Mouse (Mus musculus) heart, adult 11 months (tissue): ENCODE results near the gene Trim2.
A peak's percentile ranks its signal among the peaks of the same experiment; 100 is the strongest.

Source experiments
- DNase-seq: peaks from one replicate; pipeline ENCODE4 v3.0.0; 2022

The Trim2 gene

GRCm38 (mm10) chr3:84181717-84182116 lies 125.0 kb downstream of the Trim2 start:
- DNase-seq: no peak

- no peak for DNase-seq
These were observed 125.6 kb downstream of the Trim2 start for GRCm38 (mm10) chr3:84181102-84181501.

GRCm38 (mm10) chr3:84180304-84180703 lies 126.4 kb downstream of the Trim2 start:
- DNase-seq: no peak

- DNase-seq: no peak
These were observed 128.8 kb downstream of the Trim2 start for GRCm38 (mm10) chr3:84177834-84178233.

- DNase-seq: peak; percentile 91
These were observed 131.1 kb downstream of the Trim2 start for GRCm38 (mm10) chr3:84175337-84176315.

- no peak for DNase-seq
These were observed 133.0 kb downstream of the Trim2 start, which contains the start of gene Gm6525 for GRCm38 (mm10) chr3:84173581-84174154. Gene Gm6525, plus strand, starts transcription at chr3:84174104.

- no peak for DNase-seq
These were observed 134.3 kb downstream of the Trim2 start for GRCm38 (mm10) chr3:84172406-84172805.

- peak; percentile 55 for DNase-seq
These were observed 137.2 kb downstream of the Trim2 start for GRCm38 (mm10) chr3:84169393-84170005.

GRCm38 (mm10) chr3:84168943-84169342 lies 137.7 kb downstream of the Trim2 start:
- peak; percentile 52 for DNase-seq

- DNase-seq: peak; percentile 33
These were observed 140.6 kb downstream of the Trim2 start for GRCm38 (mm10) chr3:84166073-84166472.

- peak; percentile 52 for DNase-seq
These were observed 141.3 kb downstream of the Trim2 start for GRCm38 (mm10) chr3:84165391-84165790.

- DNase-seq: peak; percentile 80
These were observed 148.9 kb downstream of the Trim2 start for GRCm38 (mm10) chr3:84157559-84158350.

- DNase-seq: peak; percentile 40
These were observed 149.7 kb downstream of the Trim2 start for GRCm38 (mm10) chr3:84157011-84157410.

GRCm38 (mm10) chr3:84156105-84156504 lies 150.6 kb downstream of the Trim2 start:
- DNase-seq: peak; percentile 80

GRCm38 (mm10) chr3:84155558-84156006 lies 151.1 kb downstream of the Trim2 start, which contains the start of gene Mnd1:
Gene Mnd1, minus strand, starts transcription at chr3:84155786.
- DNase-seq: peak; percentile 100

- no peak for DNase-seq
These were observed 151.5 kb downstream of the Trim2 start for GRCm38 (mm10) chr3:84155146-84155545.

- DNase-seq: peak; percentile 64
These were observed 151.9 kb downstream of the Trim2 start for GRCm38 (mm10) chr3:84154721-84155141.

GRCm38 (mm10) chr3:84149831-84150230 lies 156.8 kb downstream of the Trim2 start:
- DNase-seq: peak; percentile 61

GRCm38 (mm10) chr3:84140947-84141346 lies 165.7 kb downstream of the Trim2 start:
- no peak for DNase-seq

- no peak for DNase-seq
These were observed 170.2 kb downstream of the Trim2 start for GRCm38 (mm10) chr3:84136509-84136908.

- DNase-seq: no peak
These were observed 170.7 kb downstream of the Trim2 start for GRCm38 (mm10) chr3:84135933-84136332.

- DNase-seq: peak; percentile 92
These were observed 171.3 kb downstream of the Trim2 start for GRCm38 (mm10) chr3:84135387-84135786.
